Mouse (Mus musculus): ENCODE measurements around the gene Tmprss2. TPM values are rescaled to one million over a fixed set of nuclear protein-coding genes. Genes with fewer than 3 reads are reported as not detected.

Tmprss2 gene
- total RNA-seq (2021), result not detected
- long read RNA-seq, experiment 1, result 0 reads
- long read RNA-seq, experiment 2, result 0 reads

DNA sequence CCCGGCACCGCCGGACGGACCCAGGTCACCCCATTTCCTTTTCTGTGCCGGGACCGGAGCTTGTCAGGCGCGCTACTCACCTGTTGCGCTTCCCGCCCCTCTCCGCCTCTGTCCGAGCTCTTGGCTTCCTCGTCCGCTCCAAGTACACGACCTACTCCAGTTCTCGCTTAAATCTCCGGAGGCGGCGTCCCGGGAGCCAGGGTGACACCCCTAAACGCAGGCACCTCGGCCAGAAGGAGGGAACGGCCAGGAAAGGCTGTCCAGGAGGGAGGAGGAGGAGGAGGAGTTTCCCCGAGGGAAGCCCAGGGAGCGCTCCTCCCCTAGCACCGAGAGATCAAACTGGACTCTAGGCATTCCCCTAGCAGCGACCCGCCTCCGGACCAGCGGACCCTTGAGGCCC, at the start of gene Tmprss2:
Gene Tmprss2, minus strand, starts transcription at position 257 of the 400 bp plus-strand sequence.
- intact Hi-C loops (cut with DNase I), result no loop called here
- DNase-seq (ENCODE audit: low spot score in 2 of 2), result no peak

- DNase-seq (ENCODE audit: low spot score in 2 of 2), result no peak
- intact Hi-C loops (cut with DNase I), result no loop called here
Observed at GRCm38 (mm10) chr16:97659225-97659658, 48.2 kb upstream of the Tmprss2 start.

- intact Hi-C loops (cut with DNase I), result no loop called here
- no peak for DNase-seq (ENCODE audit: low spot score in 2 of 2)
Observed at GRCm38 (mm10) chr16:97658481-97658880, 47.5 kb upstream of the Tmprss2 start.

GRCm38 (mm10) chr16:97655800-97656199, 44.8 kb upstream of the Tmprss2 start:
- intact Hi-C loops (cut with DNase I), result no loop called here
- no peak for DNase-seq (ENCODE audit: low spot score in 2 of 2)

GRCm38 (mm10) chr16:97649522-97650188, 38.7 kb upstream of the Tmprss2 start:
- intact Hi-C loops (cut with DNase I), result no loop called here
- no peak for DNase-seq (ENCODE audit: low spot score in 2 of 2)

DNA sequence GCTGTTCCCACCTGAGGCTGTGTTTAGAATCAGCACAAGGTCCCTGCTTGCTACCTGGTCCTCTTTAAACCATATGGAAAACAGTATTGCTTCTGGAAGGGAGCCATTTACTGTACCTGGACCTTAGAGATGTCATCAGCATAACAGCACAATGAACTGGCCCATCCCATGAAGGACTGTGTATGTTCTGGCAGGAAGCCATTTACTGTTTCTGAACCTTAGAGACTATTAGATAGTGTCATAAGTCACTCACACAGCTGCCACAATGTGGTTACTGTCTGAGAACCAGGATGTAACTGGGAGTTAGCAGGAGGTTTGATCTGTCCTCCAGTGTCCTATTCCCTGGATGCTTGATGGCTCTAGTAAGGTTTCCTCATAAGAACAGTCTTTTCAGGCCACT, 33.7 kb upstream of the Tmprss2 start:
- intact Hi-C loops (cut with DNase I), result no loop called here

GRCm38 (mm10) chr16:97639630-97640029, 28.6 kb upstream of the Tmprss2 start:
- intact Hi-C loops (cut with DNase I), result no loop called here
- DNase-seq (ENCODE audit: low spot score in 2 of 2), result no peak

More for the DNA sequence above, 33.7 kb upstream of the Tmprss2 start:
- no peak for DNase-seq (ENCODE audit: low spot score in 2 of 2)

- intact Hi-C loops (cut with DNase I), result no loop called here
Observed at GRCm38 (mm10) chr16:97632880-97633484, 22.0 kb upstream of the Tmprss2 start.

DNA sequence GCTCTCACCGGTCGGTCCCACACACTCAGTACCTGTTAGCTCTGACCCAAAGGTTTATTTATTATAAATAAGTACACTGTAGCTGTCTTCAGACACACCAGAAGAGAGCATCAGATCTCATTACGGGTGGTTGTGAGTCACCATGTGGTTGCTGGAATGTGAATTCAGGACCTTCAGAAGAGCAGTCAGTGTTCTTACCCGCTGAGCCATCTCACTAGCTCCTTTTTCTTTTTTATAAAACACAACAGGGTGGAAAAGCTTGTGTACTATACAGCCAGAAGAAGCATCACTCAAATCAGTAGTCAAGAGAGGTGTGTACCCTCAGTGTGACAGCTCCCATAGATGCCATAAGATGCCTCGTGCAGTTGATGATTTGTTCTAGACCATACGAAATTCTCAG, 12.2 kb upstream of the Tmprss2 start:
- intact Hi-C loops (cut with DNase I), result no loop called here
- DNase-seq (ENCODE audit: low spot score in 2 of 2), result no peak

More at GRCm38 (mm10) chr16:97632880-97633484, 22.0 kb upstream of the Tmprss2 start:
- no peak for DNase-seq (ENCODE audit: low spot score in 2 of 2)

- intact Hi-C loops (cut with DNase I), result no loop called here
- peak in 1 of 2 experiments; percentile 3 for DNase-seq (ENCODE audit: low spot score in 2 of 2)
Observed at GRCm38 (mm10) chr16:97622383-97622889, 11.4 kb upstream of the Tmprss2 start.

DNA sequence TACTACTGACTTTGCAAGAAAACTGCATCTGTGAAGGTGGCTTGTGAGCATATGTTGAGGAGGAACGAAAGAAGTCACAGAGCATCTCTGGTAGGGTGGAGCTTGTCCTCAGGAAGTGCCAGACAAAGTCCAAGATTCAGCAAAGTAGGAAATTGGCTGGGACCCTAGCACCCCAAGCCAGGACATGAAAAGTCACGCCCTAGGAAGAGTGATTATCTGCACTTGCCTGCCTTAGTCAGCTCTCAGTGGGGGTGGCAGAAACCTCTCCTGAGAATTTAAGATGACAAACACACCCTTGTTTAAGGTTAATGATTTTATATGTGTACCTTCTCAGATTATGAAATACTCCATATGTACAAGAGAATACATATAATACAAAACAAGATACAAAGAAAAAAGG, 7.3 kb upstream of the Tmprss2 start:
- DNase-seq (ENCODE audit: low spot score in 2 of 2), result no peak
- intact Hi-C loops (cut with DNase I), result no loop called here

- intact Hi-C loops (cut with DNase I), result no loop called here
- no peak for DNase-seq (ENCODE audit: low spot score in 2 of 2)
Observed at GRCm38 (mm10) chr16:97612009-97612408, 1.0 kb upstream of the Tmprss2 start.

DNA sequence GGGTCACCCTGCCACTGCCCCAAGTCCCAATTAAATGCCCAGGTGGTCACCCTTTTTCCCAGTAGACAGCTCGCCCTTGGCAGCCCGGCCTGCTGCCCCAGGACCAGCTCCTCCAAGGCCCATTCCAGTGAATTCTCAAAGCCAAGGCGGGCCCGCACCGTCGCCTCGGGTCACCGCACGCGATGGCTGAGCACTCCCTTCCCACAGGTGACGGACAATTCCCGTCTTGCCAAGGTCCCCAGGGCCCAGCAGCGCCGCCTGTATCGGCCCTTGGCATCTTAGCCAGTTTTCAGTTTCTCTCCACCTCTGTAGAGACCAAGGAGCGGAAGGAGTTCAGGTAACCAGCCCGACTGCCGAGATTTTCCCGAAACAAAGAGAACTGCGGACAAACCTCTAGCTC, 749 bp downstream of the Tmprss2 start:
- intact Hi-C loops (cut with DNase I), result no loop called here
- no peak for DNase-seq (ENCODE audit: low spot score in 2 of 2)

DNA sequence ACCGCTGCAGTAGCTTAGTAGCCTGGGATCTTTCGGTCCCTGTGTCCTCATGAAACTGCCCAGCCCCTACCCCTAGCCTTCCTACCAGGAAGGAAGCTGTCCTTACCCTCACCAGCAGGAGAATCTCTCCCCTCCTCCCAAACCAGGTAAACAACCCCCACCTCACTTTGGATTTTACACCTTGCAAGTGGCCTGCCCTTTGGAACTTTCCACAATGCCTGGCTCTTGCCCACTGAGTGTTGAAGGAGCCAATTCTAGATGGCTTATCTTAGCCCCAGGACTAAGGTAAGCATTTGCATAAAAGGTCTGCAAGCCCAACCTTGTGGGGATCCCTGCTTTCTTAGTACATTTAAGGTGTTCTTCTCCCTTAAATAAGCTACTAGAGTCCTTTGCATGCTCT, 1.3 kb downstream of the Tmprss2 start:
- no peak for DNase-seq (ENCODE audit: low spot score in 2 of 2)
- intact Hi-C loops (cut with DNase I), result no loop called here

DNA sequence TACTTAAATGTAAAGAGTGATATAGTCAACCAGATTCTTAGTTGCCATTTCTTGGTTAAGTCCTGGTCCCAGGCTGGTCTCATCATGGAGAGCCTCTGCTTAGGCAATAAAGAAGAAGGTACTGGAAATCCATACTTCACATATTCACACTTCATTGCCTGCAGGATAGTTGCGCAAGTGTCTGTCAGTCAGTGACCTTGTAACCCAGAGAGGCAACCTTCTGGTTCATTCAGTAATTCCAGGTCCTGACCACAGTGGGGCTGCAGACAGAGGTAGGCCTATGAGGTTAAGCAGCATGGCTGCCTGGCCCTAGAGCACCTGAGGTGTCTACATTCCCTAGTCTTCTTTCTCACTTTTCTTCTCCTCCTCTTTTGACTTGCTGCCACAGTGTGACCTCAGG, 3.0 kb downstream of the Tmprss2 start:
- no peak for DNase-seq (ENCODE audit: low spot score in 2 of 2)
- intact Hi-C loops (cut with DNase I), result no loop called here

DNA sequence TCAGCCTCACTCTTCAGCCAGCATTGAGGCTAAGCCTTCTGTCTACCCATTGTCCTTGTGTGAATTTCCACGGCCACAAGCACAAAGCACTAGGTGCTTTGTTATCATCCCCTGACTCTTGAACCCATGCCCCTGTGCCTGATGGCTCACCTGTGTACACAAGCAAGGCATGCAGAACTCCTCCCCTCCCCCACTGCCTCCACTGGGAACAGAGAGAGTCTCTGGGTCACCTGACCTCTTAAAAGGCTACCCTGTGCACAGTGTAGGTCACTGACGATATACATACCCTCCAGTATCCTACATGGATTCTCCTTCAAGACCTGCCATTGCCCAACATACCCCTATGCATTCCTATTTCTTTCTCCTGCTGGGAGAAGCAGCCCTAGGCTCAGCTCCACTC, 4.2 kb downstream of the Tmprss2 start:
- DNase-seq (ENCODE audit: low spot score in 2 of 2), result no peak
- intact Hi-C loops (cut with DNase I), result no loop called here

DNA sequence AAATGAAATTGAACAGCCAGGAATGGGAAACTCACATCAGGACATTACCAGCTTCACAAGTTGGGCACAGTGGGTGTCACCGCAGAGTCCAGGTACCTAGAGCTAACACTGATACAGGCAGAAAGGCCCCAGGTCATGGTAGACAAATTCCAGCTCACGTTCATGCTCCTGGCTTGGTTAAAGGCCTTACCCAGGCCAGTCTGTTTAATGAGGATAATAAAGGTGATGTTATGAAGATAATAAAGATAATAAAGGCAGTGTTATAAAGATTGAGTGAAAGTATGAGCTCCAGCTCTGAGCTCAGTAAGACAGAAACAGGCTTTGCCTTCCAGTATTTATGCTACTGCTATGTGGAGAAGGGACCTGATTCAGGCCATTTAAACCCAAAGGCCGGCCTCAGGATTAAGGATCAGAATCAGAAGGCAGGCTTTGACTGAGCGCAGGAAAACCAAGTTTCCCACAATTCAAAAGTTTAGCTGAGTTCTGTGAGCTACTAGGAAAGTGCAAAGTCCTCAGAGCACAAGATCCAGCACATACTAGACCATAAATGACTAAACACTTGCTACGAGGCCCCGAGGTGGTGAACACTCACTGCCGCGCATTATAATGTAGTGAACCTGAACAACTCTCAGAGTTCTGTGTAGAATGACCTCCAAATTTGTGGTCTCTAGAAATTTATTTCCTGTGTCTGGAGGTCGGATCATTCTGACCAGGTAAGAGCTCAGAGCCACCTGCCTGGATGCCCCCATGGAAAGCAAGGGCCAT, 4.9 kb downstream of the Tmprss2 start:
- intact Hi-C loops (cut with DNase I), result no loop called here
- DNase-seq (ENCODE audit: low spot score in 2 of 2), result no peak

DNA sequence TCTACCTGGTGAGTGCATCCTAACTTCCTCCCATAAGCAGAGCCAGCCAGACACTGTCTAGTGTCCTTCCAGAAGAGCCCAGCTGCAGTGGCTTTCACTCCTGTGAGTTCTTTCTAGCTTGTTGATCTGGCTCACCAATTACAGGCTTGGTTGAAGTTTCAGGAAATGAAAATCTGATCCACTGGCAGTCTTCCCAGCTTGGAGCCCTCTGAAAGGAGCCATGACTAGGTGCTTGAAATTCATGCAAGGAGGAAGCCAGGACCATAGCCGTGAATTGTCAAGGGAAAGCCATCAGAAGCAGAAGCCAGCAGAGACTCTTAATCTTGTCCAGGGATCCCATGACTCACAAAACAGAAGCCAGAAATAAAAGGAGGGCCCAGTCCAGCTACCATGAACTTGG, 8.7 kb downstream of the Tmprss2 start:
- peak; percentile 18 to 37 for DNase-seq (ENCODE audit: low spot score in 2 of 2)
- intact Hi-C loops (cut with DNase I), result no loop called here

DNA sequence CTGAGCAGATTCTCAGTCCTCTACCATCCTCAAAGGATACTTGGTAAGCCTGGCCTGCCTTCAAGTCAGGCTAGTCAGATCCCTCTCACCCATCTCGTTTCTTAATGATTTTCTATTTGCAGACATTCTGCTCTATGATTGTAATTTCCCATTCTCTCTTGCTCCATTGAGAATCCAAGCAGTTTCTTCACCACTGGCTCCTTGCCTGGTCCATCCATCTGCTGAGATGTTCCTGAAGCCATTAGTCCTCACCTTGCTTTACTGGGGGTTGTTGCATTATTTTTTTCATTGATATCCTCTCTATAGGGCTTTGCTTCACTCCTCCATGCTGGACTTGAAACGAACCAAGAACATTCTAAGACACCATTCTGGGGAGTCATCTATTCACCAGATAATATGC, 10.4 kb downstream of the Tmprss2 start:
- no peak for DNase-seq (ENCODE audit: low spot score in 2 of 2)
- intact Hi-C loops (cut with DNase I), result no loop called here

- intact Hi-C loops (cut with DNase I), result no loop called here
- no peak for DNase-seq (ENCODE audit: low spot score in 2 of 2)
Observed at GRCm38 (mm10) chr16:97598046-97598445, 12.9 kb downstream of the Tmprss2 start.
